Mouse (Mus musculus) CD8-positive naive resting alpha-beta T cell, adult 57 days (primary cell): ENCODE results near the gene Cckbr. TPM values are rescaled to one million over a fixed set of nuclear protein-coding genes. Genes with fewer than 3 reads are reported as not detected.

Experiments used
- total RNA-seq: library from RNA; stranded (reverse); gene quantifications from one replicate; pipeline ENCODE4 v1.2.4, GENCODE M21; 2023

Cckbr gene
- total RNA-seq = not detected

DNA sequence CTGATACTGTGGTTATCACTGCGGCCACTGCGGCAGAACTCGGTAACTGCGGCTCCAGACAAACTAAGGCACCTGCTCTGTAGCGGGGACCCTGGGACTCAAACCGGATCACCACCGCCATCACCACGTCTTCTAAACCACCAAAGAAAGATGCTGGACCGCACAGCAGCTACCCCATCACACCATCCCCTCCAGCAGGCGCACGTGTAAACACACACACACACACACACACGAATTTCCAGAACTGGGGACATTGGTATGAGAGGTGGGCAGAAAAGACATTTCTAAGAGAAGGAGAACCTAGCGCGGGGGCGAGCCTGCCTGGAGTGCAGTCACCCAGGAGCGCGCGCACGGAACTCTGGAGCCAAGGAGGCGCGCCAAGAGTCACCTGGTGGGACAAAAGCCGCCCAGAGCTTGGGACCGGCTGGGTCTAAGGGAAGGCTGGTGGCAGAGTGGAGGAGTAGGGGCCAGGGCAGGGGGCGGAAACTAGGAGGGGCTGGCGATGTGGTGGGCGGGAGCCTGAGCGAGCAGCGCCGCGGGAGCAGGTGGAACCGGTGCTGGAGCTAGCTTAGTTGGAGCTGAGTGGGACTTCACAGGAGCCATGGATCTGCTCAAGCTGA is at the start of gene Cckbr:
Gene Cckbr, plus strand, starts transcription at position 308 of the 620 bp plus-strand sequence.

DNA sequence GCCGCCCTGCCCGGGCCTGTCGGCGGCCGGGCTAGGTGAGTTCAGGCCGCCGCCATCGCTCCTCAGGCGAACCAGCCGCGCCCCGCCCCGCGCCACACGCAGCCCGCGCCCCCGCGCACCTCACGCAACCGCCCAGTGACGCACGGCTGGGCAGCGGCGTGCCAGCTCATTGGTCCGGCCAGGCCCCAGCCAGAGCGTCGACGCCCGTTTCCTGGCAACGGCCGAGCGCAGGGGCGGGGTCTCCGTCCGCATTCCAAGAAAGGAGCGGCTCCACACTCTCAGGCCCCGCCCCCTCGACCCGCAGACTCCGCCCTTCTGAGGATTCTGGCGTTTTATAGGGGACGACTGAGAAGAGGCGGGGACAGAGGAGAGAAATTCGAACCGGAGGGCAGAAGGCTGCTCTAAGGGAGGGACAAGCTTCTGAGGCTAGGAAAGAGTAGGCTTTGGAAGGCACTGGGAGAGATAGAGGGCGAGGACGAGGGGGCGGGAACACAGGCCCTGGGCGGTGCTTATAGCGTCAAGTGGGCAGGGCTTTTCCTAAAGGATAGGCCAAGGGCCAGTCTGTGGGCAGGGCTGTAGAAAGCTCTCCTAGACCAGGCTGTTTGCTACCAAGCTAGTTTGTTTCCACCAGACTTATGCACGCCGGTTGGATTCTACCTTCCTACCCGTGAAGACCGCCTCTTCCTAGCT is 25.5 kb upstream of the Cckbr start, which contains the start of gene Fam160a2:
Gene Fam160a2, minus strand, starts transcription at position 120 of the 690 bp plus-strand sequence.

DNA sequence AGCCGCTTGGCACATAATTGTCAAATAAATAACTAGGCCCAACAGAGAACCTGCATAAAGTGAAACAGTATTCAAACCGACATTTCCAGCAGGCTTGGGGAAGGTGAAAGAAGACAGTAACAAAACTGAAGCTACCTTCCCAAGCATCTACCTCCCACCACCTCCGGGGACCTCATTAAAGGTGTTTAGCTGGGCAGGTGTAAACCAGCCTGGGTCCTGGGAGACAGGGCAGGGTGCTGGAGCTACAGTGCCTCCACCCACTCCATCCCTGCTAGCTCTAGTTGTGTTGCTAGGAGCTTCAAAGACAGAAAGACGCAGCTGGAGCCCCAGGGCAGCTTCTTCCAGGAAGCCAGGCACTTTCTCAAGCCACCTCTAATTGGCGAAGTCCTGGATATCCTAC is 21.3 kb upstream of the Cckbr start, which contains the start of gene Cnga4:
Gene Cnga4, plus strand, starts transcription at position 301 of the 400 bp plus-strand sequence.

DNA sequence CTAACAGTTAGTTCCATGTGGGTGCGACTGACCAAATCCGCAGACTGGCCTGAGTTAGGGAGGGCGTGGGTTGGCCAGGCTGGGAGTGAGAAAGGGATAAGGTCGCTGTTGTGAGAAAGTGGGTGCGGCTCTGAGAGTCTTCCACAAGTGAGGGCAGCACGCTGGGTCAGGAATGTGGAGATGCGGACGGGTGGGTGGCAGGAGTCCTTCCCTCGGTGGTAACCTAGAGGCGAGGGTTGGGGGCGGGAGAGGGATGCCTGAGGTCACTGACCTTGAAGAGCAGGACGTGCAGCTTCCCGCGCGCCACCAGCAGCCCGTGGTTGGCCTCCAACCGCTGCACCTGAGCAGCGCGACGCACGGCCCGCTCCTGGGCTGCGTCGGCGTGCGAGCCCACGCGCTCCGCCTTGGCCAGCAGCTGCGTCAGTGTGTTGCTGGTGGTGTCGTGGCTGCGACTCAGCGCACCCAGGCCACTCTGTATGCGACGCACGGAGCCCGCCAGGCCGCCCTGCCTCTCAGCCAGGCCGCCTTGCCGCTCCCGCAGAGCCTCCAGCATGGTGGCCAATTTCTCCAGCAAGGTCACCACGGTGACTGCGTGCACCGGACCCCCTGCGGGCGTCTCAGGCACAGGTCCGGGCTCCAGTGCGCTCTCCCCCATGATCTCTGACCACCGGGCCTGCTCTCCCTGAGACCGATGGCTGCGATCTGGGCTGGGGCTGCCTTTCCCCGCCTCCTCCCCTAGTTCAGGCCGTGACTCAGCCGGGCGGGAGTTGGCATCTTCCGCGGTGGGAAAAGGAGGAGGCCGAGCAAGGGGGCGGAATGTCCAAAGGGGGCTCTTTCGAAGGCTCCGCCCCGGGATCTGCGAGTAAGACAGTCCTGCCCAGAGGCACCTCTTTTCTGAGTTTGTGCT is 56.2 kb downstream of the Cckbr start, which contains the start of gene Cavin3:
Gene Cavin3, minus strand, starts transcription at position 796 of the 907 bp plus-strand sequence.

Other genes starting within 250 kb of the Cckbr start
- gene Olfr685, start 239.7 kb upstream of the Cckbr start, total RNA-seq = not detected
- not detected for gene Olfr686, start 218.2 kb upstream of the Cckbr start, total RNA-seq
- gene Olfr688, start 137.6 kb upstream of the Cckbr start, total RNA-seq = not detected
- gene Olfr689, start 114.6 kb upstream of the Cckbr start, total RNA-seq = not detected
- gene Olfr690, start 91.6 kb upstream of the Cckbr start, total RNA-seq = not detected
- not detected for gene Olfr691, start 83.5 kb upstream of the Cckbr start, total RNA-seq
- not detected for gene Olfr692, start 57.5 kb upstream of the Cckbr start, total RNA-seq
- not detected for gene Gm5901, start 50.7 kb upstream of the Cckbr start, total RNA-seq
- gene Fam160a2, start 25.7 kb upstream of the Cckbr start, total RNA-seq = 42.6 TPM
- not detected for gene Cnga4, start 21.2 kb upstream of the Cckbr start, total RNA-seq
- gene Cavin3, start 56.6 kb downstream of the Cckbr start, total RNA-seq = not detected
- 21.5 TPM for gene Smpd1, start 128.6 kb downstream of the Cckbr start, total RNA-seq
- 2.6 TPM for gene Apbb1, start 155.9 kb downstream of the Cckbr start, total RNA-seq
- gene Hpx, start 174.4 kb downstream of the Cckbr start, total RNA-seq = not detected
- 17.5 TPM for gene Trim3, start 207.8 kb downstream of the Cckbr start, total RNA-seq
- 68.0 TPM for gene Timm10b, start 214.3 kb downstream of the Cckbr start, total RNA-seq
- 31.9 TPM for gene Arfip2, start 214.7 kb downstream of the Cckbr start, total RNA-seq
- gene Gm45799, start 214.8 kb downstream of the Cckbr start, total RNA-seq = 8.8 TPM
- 4.7 TPM for gene Dnhd1, start 225.1 kb downstream of the Cckbr start, total RNA-seq